In the genomic region with DNA sequence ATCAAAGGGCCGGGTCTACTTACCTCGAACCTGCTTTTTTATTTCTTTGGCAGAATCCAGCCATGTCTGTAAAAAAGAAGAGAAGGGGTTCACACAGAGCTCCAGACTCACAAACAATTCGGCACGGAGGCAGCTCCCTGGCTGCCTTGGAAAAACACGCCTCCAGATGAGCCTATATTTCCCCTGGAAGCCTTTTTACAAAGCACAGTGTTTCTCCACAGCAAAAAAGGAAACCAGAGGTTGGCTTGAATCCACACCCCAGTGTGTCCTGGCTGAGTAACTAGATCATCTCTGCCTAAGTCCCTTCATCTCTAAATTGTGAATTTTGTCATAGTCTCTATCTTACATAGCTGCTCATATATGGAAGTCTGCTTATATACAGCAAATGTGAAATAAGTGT, we compare ENCODE assay signal across 12 mouse cellular contexts.
A peak's percentile ranks its signal among the peaks of the same experiment; 100 is the strongest.
DNase-seq lines count a peak whose midpoint lies in the region.
"Had no signal": no experiment of that assay in that cellular context is flagged by ENCODE, and none has a peak within 500 bp of the region (broad histone marks: within the 10 kb centered on the region; RNA-seq: fewer than 3 reads in every experiment).

No protein-coding gene starts in this region.

- DNase-seq in cerebellum, postnatal 25 days = peak; percentile 23 to 43
- no peak for DNase-seq in cerebellum, adult 11 months
- DNase-seq in layer of hippocampus, adult 18-20 months (ENCODE audit: low spot score in 2 of 2) = peak; percentile 2 to 36
- no peak for DNase-seq in layer of hippocampus, postnatal 36 days
- peak; percentile 39 to 73 for DNase-seq in frontal cortex, postnatal 36 days (ENCODE audit: low spot score in 2 of 2)
- DNase-seq in right cerebral cortex, adult 2 months (ENCODE audit: low spot score in 2 of 2) = peak; percentile 52 to 59
- DNase-seq in ovary, adult 18-20 months (ENCODE audit: low spot score) = no peak
- DNase-seq in thymus, postnatal 10 days (ENCODE audit: low spot score in 2 of 2) = no peak
- DNase-seq: cerebellum, adult 8-10 months; gastrocnemius, adult 2 months; kidney, postnatal 10 days; lung, adult 2 months had no signal

Comparison
In these comparisons a context has a peak if more than half of its experiments do, and no peak if none do; other contexts are left out.
1. DNase-seq: peak in cerebellum, postnatal 25 days (2 of 2), layer of hippocampus, adult 18-20 months (2 of 2), frontal cortex, postnatal 36 days (2 of 2) and right cerebral cortex, adult 2 months (2 of 2); none in cerebellum, adult 11 months (single experiment), layer of hippocampus, postnatal 36 days (0 of 2), ovary, adult 18-20 months (single experiment) and thymus, postnatal 10 days (0 of 2).